Comparison of ENCODE assay signal across 13 mouse cellular contexts in genomic region chr15:28645122-28645521, GRCm38 (mm10).
"Had no signal": no experiment of that assay in that cellular context is flagged by ENCODE, and none has a peak within 500 bp of the region (broad histone marks: within the 10 kb centered on the region; RNA-seq: fewer than 3 reads in every experiment).

No protein-coding gene starts in this region.

- H3K27ac ChIP-seq: left cerebral cortex, adult 2 months; limb, embryonic 10.5 days; liver, embryonic 12.5 days; lung, embryonic 15.5 days; macrophage; neural tube, embryonic 13.5 days; stomach, embryonic 15.5 days had no signal

- H3K4me1 ChIP-seq: limb, embryonic 10.5 days; liver, embryonic 12.5 days; lung, embryonic 15.5 days; neural tube, embryonic 13.5 days; stomach, embryonic 15.5 days had no signal

- DNase-seq: kidney, adult 8-10 months; kidney, postnatal 25 days; lung, postnatal 14 days; right cerebral cortex, postnatal 14 days; thymus, postnatal 4 days had no signal

- H3K9ac ChIP-seq: liver, embryonic 12.5 days; lung, embryonic 15.5 days; neural tube, embryonic 13.5 days; stomach, embryonic 15.5 days had no signal

- ATAC-seq: intestine, postnatal 0 days; liver, embryonic 12.5 days had no signal

- H3K9me3 ChIP-seq: limb, embryonic 10.5 days; liver, embryonic 12.5 days; lung, embryonic 15.5 days; neural tube, embryonic 13.5 days; stomach, embryonic 15.5 days had no signal

- H3K36me3 ChIP-seq: limb, embryonic 10.5 days; liver, embryonic 12.5 days; lung, embryonic 15.5 days; neural tube, embryonic 13.5 days; stomach, embryonic 15.5 days had no signal

- H3K4me3 ChIP-seq: left cerebral cortex, adult 2 months; limb, embryonic 10.5 days; liver, embryonic 12.5 days; lung, embryonic 15.5 days; neural tube, embryonic 13.5 days; stomach, embryonic 15.5 days had no signal

- H3K27me3 ChIP-seq: liver, embryonic 12.5 days; lung, embryonic 15.5 days; neural tube, embryonic 13.5 days; stomach, embryonic 15.5 days had no signal

- H3K4me2 ChIP-seq: liver, embryonic 12.5 days; lung, embryonic 15.5 days; neural tube, embryonic 13.5 days; stomach, embryonic 15.5 days had no signal
